Mouse (Mus musculus) C2C12 (cell line): ENCODE measurements around the gene Arhgap15.

Experiments
- CEBPB ChIP-seq: IDR thresholded peaks from one replicate; pipeline ENCODE4 v1.6.1; 2011; ENCODE audit warnings: low read depth, mild to moderate bottlenecking, control low read depth, moderate library complexity
- CTCF ChIP-seq: IDR thresholded peaks from one replicate; pipeline ENCODE4 v1.5.1; 2011; ENCODE audit not compliant: control insufficient read depth, insufficient read depth, insufficient read length
- MAX ChIP-seq: IDR thresholded peaks from one replicate; pipeline ENCODE4 v1.6.1; 2011; ENCODE audit warnings: mild to moderate bottlenecking, control low read depth
- MYOD1 ChIP-seq: IDR thresholded peaks from one replicate; pipeline ENCODE4 v1.6.1; 2011; ENCODE audit warnings: low read depth; ENCODE audit not compliant: control insufficient read depth, insufficient read length
- MYOG ChIP-seq: IDR thresholded peaks from one replicate; pipeline ENCODE4 v1.6.1; 2011; ENCODE audit not compliant: control insufficient read depth, insufficient read length; ENCODE audit errors: extremely low read depth
- USF1 ChIP-seq: IDR thresholded peaks from one replicate; pipeline ENCODE4 v1.6.1; 2011; ENCODE audit warnings: low read depth, mild to moderate bottlenecking, control low read depth, moderate library complexity

GRCm38 (mm10) chr2:44352885-44353284 is 604.3 kb downstream of the Arhgap15 start:
- no peak for TF ChIP-seq CTCF
- no peak for TF ChIP-seq CEBPB
- no peak for TF ChIP-seq MYOD1
- no peak for TF ChIP-seq MYOG
- no peak for TF ChIP-seq USF1
- no peak for TF ChIP-seq MAX
